In genomic region chr1:164824896-164825295, GRCm38 (mm10) we compare ENCODE assay signal across 14 mouse cellular contexts. TPM values are rescaled to one million over a fixed set of nuclear protein-coding genes. Genes with fewer than 3 reads are reported as not detected.
"Had no signal": no experiment of that assay in that cellular context is flagged by ENCODE, and none has a peak within 500 bp of the region (broad histone marks: within the 10 kb centered on the region; RNA-seq: fewer than 3 reads in every experiment).

No protein-coding gene starts in this region.

- H3K4me3 ChIP-seq: limb, embryonic 10.5 days; liver, embryonic 15.5 days; neural tube, embryonic 12.5 days had no signal

- H3K9me3 ChIP-seq: limb, embryonic 10.5 days; liver, embryonic 15.5 days; neural tube, embryonic 12.5 days had no signal

- ATAC-seq: lung, postnatal 0 days; midbrain, embryonic 16.5 days had no signal

- H3K27me3 ChIP-seq: liver, embryonic 15.5 days; neural tube, embryonic 12.5 days had no signal

- H3K4me1 ChIP-seq: limb, embryonic 10.5 days; liver, embryonic 15.5 days; neural tube, embryonic 12.5 days had no signal

- DNase-seq: kidney, adult 9 months; kidney, postnatal 36 days; lung, adult 2 months; lung, postnatal 36 days; thymus, adult 18-20 months; thymus, postnatal 14 days had no signal

- H3K27ac ChIP-seq: kidney, postnatal 0 days; limb, embryonic 10.5 days; liver, embryonic 15.5 days; neural tube, embryonic 12.5 days; stomach, postnatal 0 days had no signal

- H3K36me3 ChIP-seq: limb, embryonic 10.5 days; liver, embryonic 15.5 days; neural tube, embryonic 12.5 days had no signal

- H3K4me2 ChIP-seq: liver, embryonic 11.5 days; liver, embryonic 15.5 days; neural tube, embryonic 12.5 days had no signal

- H3K9ac ChIP-seq: liver, embryonic 15.5 days; neural tube, embryonic 12.5 days had no signal

RNA-seq across cellular contexts. Expression of gene Dpt, which starts 28.5 kb away (rescaled TPM):
- polyA plus RNA-seq: liver, embryonic 11.5 days had no signal
